Mouse (Mus musculus): ENCODE data around the gene Olfr259. TPM values are rescaled to one million over a fixed set of nuclear protein-coding genes. Genes with fewer than 3 reads are reported as not detected.

Olfr259 gene
- not detected in 2 replicates for polyA plus RNA-seq (2014; fragmentation: Nextera tagmentation; extraction: Ambion mirVana)

DNA sequence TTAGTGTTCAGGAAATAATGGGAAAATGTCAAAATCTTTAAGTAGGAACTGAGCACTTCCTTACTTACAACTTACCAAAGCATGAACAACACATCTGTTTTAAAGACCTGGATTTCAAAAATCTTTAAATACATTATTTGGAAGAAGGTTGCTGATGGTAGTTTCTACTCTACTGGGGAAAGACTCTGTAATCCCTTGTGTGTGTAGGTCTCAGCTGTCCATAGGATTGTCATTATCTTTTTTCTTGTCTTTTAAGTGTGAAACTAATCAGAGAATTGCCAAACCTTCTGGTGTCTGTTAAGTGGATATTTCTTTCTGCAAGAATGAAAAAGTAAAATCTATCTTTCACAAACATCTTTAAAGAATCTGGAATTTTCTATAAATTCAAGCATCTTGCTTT lies at the start of gene Olfr259:
Gene Olfr259, minus strand, starts transcription at position 101 of the 400 bp plus-strand sequence.
- H3K4me2 ChIP-seq (ENCODE audit: low read depth, low read length), result no peak within 1 kb of the TSS
- H3K4me1 ChIP-seq (ENCODE audit: control insufficient read depth, insufficient read depth, low read length), result no peaks in the 10 kb centered on the region
- DNase-seq (ENCODE audit: low spot score) (no peak), ATAC-seq (replicated peaks; ENCODE audit: insufficient number of reproducible peaks, low FRiP score, low TSS enrichment, low read depth) (no peak)
- H3K9ac ChIP-seq (replicated peaks; ENCODE audit: low read length), result no peak within 1 kb of the TSS
- H3K36me3 ChIP-seq (replicated peaks; ENCODE audit: control insufficient read depth, insufficient read depth, low read depth, low read length), result no peaks in the 10 kb centered on the region
- no peak within 1 kb of the TSS for H3K27ac ChIP-seq (replicated peaks; ENCODE audit: low read depth, low read length)
- no peak within 1 kb of the TSS for H3K4me3 ChIP-seq (ENCODE audit: low read depth, low read length)
- no peaks in the 10 kb centered on the region for H3K9me3 ChIP-seq (replicated peaks; ENCODE audit: control insufficient read depth, low read length)
- H3K27me3 ChIP-seq (ENCODE audit: control insufficient read depth, insufficient read depth, low read length), result no peaks in the 10 kb centered on the region

DNA sequence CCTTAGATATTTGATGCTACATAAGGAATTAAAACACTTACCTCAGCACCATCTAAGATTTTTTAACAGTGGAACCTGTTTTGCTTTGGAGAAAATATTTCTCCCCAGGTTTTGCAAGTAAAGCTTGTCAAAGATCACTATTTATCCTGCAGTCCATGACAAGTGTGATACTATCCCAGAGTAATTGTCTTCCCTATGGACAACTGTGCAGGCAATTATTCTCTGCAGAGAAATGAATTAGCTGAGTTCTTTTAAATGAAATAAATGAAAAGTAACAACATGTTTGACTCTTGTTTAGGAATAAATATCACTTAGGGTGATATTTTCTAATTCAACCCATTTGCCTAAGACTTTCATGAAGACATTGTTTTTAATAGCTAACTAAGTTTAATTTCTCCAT lies 38.2 kb upstream of the Olfr259 start, which contains the start of gene Olfr1111:
Gene Olfr1111, minus strand, starts transcription at position 101 of the 400 bp plus-strand sequence.
- Histone ChIP-seq H3K4me2 (ENCODE audit: low read depth, low read length) (no peak within 1 kb of the TSS), H3K36me3 (replicated peaks; ENCODE audit: control insufficient read depth, insufficient read depth, low read depth, low read length) (no peaks in the 10 kb centered on the region), H3K27me3 (ENCODE audit: control insufficient read depth, insufficient read depth, low read length) (no peaks in the 10 kb centered on the region), H3K9ac (replicated peaks; ENCODE audit: low read length) (no peak within 1 kb of the TSS), H3K27ac (replicated peaks; ENCODE audit: low read depth, low read length) (no peak within 1 kb of the TSS), H3K9me3 (replicated peaks; ENCODE audit: control insufficient read depth, low read length) (no peaks in the 10 kb centered on the region), H3K4me1 (ENCODE audit: control insufficient read depth, insufficient read depth, low read length) (no peaks in the 10 kb centered on the region), H3K4me3 (ENCODE audit: low read depth, low read length) (no peak within 1 kb of the TSS)
- ATAC-seq (replicated peaks; ENCODE audit: insufficient number of reproducible peaks, low FRiP score, low TSS enrichment, low read depth) (no peak), DNase-seq (ENCODE audit: low spot score) (no peak)

DNA sequence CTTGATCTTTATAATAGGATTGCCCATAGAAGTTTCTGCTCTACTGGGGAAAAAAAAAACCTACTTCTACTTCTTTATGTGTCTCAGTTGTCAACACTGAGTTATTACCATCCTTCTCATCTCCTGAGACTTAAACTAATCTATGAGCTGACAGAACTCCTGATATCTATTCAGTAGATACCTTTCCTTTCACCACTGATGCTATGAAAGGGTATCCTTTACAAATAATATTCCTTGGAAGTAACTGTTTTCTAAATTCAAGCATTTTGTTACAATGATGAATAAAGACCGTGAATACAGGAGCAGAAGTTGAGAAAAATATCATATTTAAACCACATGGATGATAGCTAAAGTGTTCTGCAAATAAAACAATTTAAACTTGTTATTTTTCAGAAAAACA lies 25.8 kb upstream of the Olfr259 start, which contains the start of gene Olfr1110:
Gene Olfr1110, minus strand, starts transcription at position 101 of the 400 bp plus-strand sequence.
- 85% methylated on average over 1 of the region's 1 CpGs for WGBS

DNA sequence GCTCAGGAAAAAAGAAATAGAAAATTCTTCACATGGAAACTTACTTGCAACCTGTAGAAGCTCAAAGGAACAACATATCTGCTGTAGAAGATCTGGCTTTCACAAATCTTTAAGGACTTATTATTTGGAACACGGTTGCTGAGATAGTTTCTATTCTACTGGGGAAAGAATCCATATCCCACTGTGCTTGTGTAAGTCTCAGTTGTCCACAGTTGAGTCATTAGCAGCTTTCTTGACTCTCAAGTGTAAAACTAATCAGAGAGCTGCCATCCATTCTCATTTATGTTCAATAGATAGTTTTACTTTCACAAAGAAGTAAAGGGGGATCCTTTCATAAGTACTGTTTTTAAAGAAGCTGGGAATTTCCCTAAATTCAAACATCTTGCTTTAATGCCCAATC lies 18.5 kb downstream of the Olfr259 start, which contains the start of gene Olfr1109:
Gene Olfr1109, minus strand, starts transcription at position 101 of the 400 bp plus-strand sequence.
- whole genome bisulfite sequencing, result 69% methylated on average over 1 of the region's 1 CpGs
- ATAC-seq (replicated peaks; ENCODE audit: insufficient number of reproducible peaks, low FRiP score, low TSS enrichment, low read depth) (no peak), DNase-seq (ENCODE audit: low spot score) (no peak)
- no peaks in the 10 kb centered on the region for H3K27me3 ChIP-seq (ENCODE audit: control insufficient read depth, insufficient read depth, low read length)
- no peak within 1 kb of the TSS for H3K4me3 ChIP-seq (ENCODE audit: low read depth, low read length)
- no peak within 1 kb of the TSS for H3K4me2 ChIP-seq (ENCODE audit: low read depth, low read length)
- no peak within 1 kb of the TSS for H3K9ac ChIP-seq (replicated peaks; ENCODE audit: low read length)
- H3K27ac ChIP-seq (replicated peaks; ENCODE audit: low read depth, low read length), result no peak within 1 kb of the TSS
- no peaks in the 10 kb centered on the region for H3K36me3 ChIP-seq (replicated peaks; ENCODE audit: control insufficient read depth, insufficient read depth, low read depth, low read length)
- H3K4me1 ChIP-seq (ENCODE audit: control insufficient read depth, insufficient read depth, low read length), result no peaks in the 10 kb centered on the region
- no peaks in the 10 kb centered on the region for H3K9me3 ChIP-seq (replicated peaks; ENCODE audit: control insufficient read depth, low read length)

More for the DNA sequence above, 25.8 kb upstream of the Olfr259 start, which contains the start of gene Olfr1110:
- no peak within 1 kb of the TSS for H3K4me2 ChIP-seq (ENCODE audit: low read depth, low read length)
- H3K27me3 ChIP-seq (ENCODE audit: control insufficient read depth, insufficient read depth, low read length), result no peaks in the 10 kb centered on the region
- DNase-seq (ENCODE audit: low spot score), result no peak
- ATAC-seq (replicated peaks; ENCODE audit: insufficient number of reproducible peaks, low FRiP score, low TSS enrichment, low read depth), result no peak
- no peak within 1 kb of the TSS for H3K4me3 ChIP-seq (ENCODE audit: low read depth, low read length)
- H3K27ac ChIP-seq (replicated peaks; ENCODE audit: low read depth, low read length), result no peak within 1 kb of the TSS
- H3K36me3 ChIP-seq (replicated peaks; ENCODE audit: control insufficient read depth, insufficient read depth, low read depth, low read length), result no peaks in the 10 kb centered on the region
- H3K9me3 ChIP-seq (replicated peaks; ENCODE audit: control insufficient read depth, low read length), result no peaks in the 10 kb centered on the region
- no peak within 1 kb of the TSS for H3K9ac ChIP-seq (replicated peaks; ENCODE audit: low read length)
- H3K4me1 ChIP-seq (ENCODE audit: control insufficient read depth, insufficient read depth, low read length), result no peaks in the 10 kb centered on the region

DNA sequence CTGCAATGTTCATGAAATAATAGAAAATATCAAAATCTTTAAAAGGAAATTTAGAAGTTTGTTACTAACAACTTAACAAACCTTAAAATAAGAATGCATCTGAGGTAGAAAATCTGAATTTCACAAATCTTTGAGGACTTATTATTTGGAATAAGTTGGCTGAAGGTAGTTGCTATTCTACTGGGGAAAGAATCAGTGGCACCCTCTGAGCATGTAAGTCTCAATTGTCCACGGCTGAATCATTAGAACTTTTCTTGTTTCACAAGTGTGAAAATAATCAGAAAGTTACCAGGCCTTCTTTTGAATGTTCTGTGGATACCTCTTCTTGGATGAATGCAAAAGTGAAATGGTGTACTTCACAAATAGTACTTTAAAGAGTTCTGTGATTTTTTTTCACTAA lies 38.6 kb downstream of the Olfr259 start, which contains the start of gene Olfr1107:
Gene Olfr1107, minus strand, starts transcription at position 101 of the 400 bp plus-strand sequence.
- DNase-seq (ENCODE audit: low spot score), result no peak
- Histone ChIP-seq H3K4me2 (ENCODE audit: low read depth, low read length) (no peak within 1 kb of the TSS), H3K27me3 (ENCODE audit: control insufficient read depth, insufficient read depth, low read length) (no peaks in the 10 kb centered on the region), H3K9me3 (replicated peaks; ENCODE audit: control insufficient read depth, low read length) (no peaks in the 10 kb centered on the region), H3K9ac (replicated peaks; ENCODE audit: low read length) (no peak within 1 kb of the TSS), H3K36me3 (replicated peaks; ENCODE audit: control insufficient read depth, insufficient read depth, low read depth, low read length) (no peaks in the 10 kb centered on the region), H3K27ac (replicated peaks; ENCODE audit: low read depth, low read length) (no peak within 1 kb of the TSS), H3K4me3 (ENCODE audit: low read depth, low read length) (no peak within 1 kb of the TSS), H3K4me1 (ENCODE audit: control insufficient read depth, insufficient read depth, low read length) (no peaks in the 10 kb centered on the region)
- 73% methylated on average over 1 of the region's 1 CpGs for WGBS
- no peak for ATAC-seq (replicated peaks; ENCODE audit: insufficient number of reproducible peaks, low FRiP score, low TSS enrichment, low read depth)

Other genes starting within 250 kb of the Olfr259 start
- gene Gm13723, start 239.8 kb downstream of the Olfr259 start, polyA plus RNA-seq (2014; fragmentation: Nextera tagmentation; extraction: Ambion mirVana), result not detected in 2 replicates
- gene Olfr1097, start 222.4 kb downstream of the Olfr259 start, polyA plus RNA-seq (2014; fragmentation: Nextera tagmentation; extraction: Ambion mirVana), result not detected in 2 replicates
- not detected in 2 replicates for gene Olfr1098, start 190.0 kb downstream of the Olfr259 start, polyA plus RNA-seq (2014; fragmentation: Nextera tagmentation; extraction: Ambion mirVana)
- gene Olfr1099, start 153.9 kb downstream of the Olfr259 start, polyA plus RNA-seq (2014; fragmentation: Nextera tagmentation; extraction: Ambion mirVana), result not detected in 2 replicates
- not detected in 2 replicates for gene Olfr1100, start 134.6 kb downstream of the Olfr259 start, polyA plus RNA-seq (2014; fragmentation: Nextera tagmentation; extraction: Ambion mirVana)
- gene Olfr1101, start 123.3 kb downstream of the Olfr259 start, polyA plus RNA-seq (2014; fragmentation: Nextera tagmentation; extraction: Ambion mirVana), result not detected in 2 replicates
- gene Olfr1102, start 116.2 kb downstream of the Olfr259 start, polyA plus RNA-seq (2014; fragmentation: Nextera tagmentation; extraction: Ambion mirVana), result not detected in 2 replicates
- not detected in 2 replicates for gene Olfr1104, start 87.5 kb downstream of the Olfr259 start, polyA plus RNA-seq (2014; fragmentation: Nextera tagmentation; extraction: Ambion mirVana)
- gene Olfr1105, start 78.0 kb downstream of the Olfr259 start, polyA plus RNA-seq (2014; fragmentation: Nextera tagmentation; extraction: Ambion mirVana), result not detected in 2 replicates
- not detected in 2 replicates for gene Olfr1106, start 62.3 kb downstream of the Olfr259 start, polyA plus RNA-seq (2014; fragmentation: Nextera tagmentation; extraction: Ambion mirVana)
- not detected in 2 replicates for gene Olfr1107, start 38.8 kb downstream of the Olfr259 start, polyA plus RNA-seq (2014; fragmentation: Nextera tagmentation; extraction: Ambion mirVana)
- gene Olfr1109, start 18.6 kb downstream of the Olfr259 start, polyA plus RNA-seq (2014; fragmentation: Nextera tagmentation; extraction: Ambion mirVana), result not detected in 2 replicates
- gene Olfr1110, start 25.7 kb upstream of the Olfr259 start, polyA plus RNA-seq (2014; fragmentation: Nextera tagmentation; extraction: Ambion mirVana), result not detected in 2 replicates
- gene Olfr1111, start 38.1 kb upstream of the Olfr259 start, polyA plus RNA-seq (2014; fragmentation: Nextera tagmentation; extraction: Ambion mirVana), result not detected in 2 replicates
- gene Olfr1112, start 73.2 kb upstream of the Olfr259 start, polyA plus RNA-seq (2014; fragmentation: Nextera tagmentation; extraction: Ambion mirVana), result not detected in 2 replicates
- gene Olfr1113, start 94.4 kb upstream of the Olfr259 start, polyA plus RNA-seq (2014; fragmentation: Nextera tagmentation; extraction: Ambion mirVana), result not detected in 2 replicates
- not detected in 2 replicates for gene Olfr1115, start 133.4 kb upstream of the Olfr259 start, polyA plus RNA-seq (2014; fragmentation: Nextera tagmentation; extraction: Ambion mirVana)
- gene Olfr1116, start 153.0 kb upstream of the Olfr259 start, polyA plus RNA-seq (2014; fragmentation: Nextera tagmentation; extraction: Ambion mirVana), result not detected in 2 replicates
- not detected in 2 replicates for gene Olfr1118, start 193.0 kb upstream of the Olfr259 start, polyA plus RNA-seq (2014; fragmentation: Nextera tagmentation; extraction: Ambion mirVana)
- not detected in 2 replicates for gene Olfr1120, start 240.2 kb upstream of the Olfr259 start, polyA plus RNA-seq (2014; fragmentation: Nextera tagmentation; extraction: Ambion mirVana)